ENCODE assay signal across 27 mouse cellular contexts in the genomic region with DNA sequence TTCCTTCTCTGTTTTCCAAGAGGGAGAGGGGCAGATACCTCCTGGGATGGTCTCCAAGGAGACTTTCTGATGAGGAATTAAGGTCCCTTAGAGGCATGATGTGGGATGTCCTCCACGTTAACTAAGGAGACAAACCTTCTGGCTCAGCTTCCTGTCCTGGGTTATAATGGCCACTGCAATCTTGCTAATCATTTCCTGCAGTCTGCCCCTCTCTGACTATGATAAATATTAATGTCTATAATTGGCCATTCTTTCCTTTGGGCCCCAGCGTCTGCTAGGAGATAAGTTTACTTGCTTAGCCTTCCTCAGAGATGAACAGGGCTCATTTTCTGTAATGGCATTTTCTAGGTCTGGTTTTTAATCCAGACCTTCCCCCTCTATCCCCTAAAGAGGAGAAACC. TPM values are rescaled to one million over a fixed set of nuclear protein-coding genes. Genes with fewer than 3 reads are reported as not detected.
DNase-seq lines count a peak whose midpoint lies in the region; ATAC-seq and TF ChIP-seq lines count a peak whose summit lies in the region.
"Had no signal": no experiment of that assay in that cellular context is flagged by ENCODE, and none has a peak within 500 bp of the region (broad histone marks: within the 10 kb centered on the region; RNA-seq: fewer than 3 reads in every experiment).

No protein-coding gene starts in this region.

- H3K9ac ChIP-seq in intestine, embryonic 15.5 days = no peak overlapping the region
- no peak overlapping the region for H3K9ac ChIP-seq in intestine, postnatal 0 days (ENCODE audit: low read depth, low read length)
- no peak overlapping the region for H3K9ac ChIP-seq in liver, postnatal 0 days (replicated peaks)
- H3K9ac ChIP-seq: heart, embryonic 13.5 days; hindbrain, embryonic 12.5 days; limb, embryonic 13.5 days; neural tube, embryonic 15.5 days had no signal

- H3K4me3 ChIP-seq in intestine, embryonic 15.5 days (replicated peaks) = no peak overlapping the region
- H3K4me3 ChIP-seq in intestine, postnatal 0 days (ENCODE audit: low read depth, low read length) = no peak overlapping the region
- H3K4me3 ChIP-seq in liver, postnatal 0 days (ENCODE audit: low read depth, low read length) = no peak overlapping the region
- H3K4me3 ChIP-seq: heart, adult 2 months; heart, embryonic 13.5 days; hindbrain, embryonic 12.5 days; layer of hippocampus, adult 2 months; limb, embryonic 13.5 days; neural tube, embryonic 15.5 days had no signal

- H3K4me2 ChIP-seq in intestine, embryonic 15.5 days (replicated peaks) = no peak overlapping the region
- no peak overlapping the region for H3K4me2 ChIP-seq in intestine, postnatal 0 days (replicated peaks; ENCODE audit: low read depth)
- no peak overlapping the region for H3K4me2 ChIP-seq in liver, postnatal 0 days (ENCODE audit: low read depth, low read length)
- H3K4me2 ChIP-seq: heart, embryonic 13.5 days; hindbrain, embryonic 12.5 days; limb, embryonic 13.5 days; midbrain, embryonic 11.5 days; neural tube, embryonic 15.5 days had no signal

- no peaks in the 10 kb centered on the region for H3K27me3 ChIP-seq in intestine, embryonic 15.5 days (replicated peaks)
- H3K27me3 ChIP-seq in intestine, postnatal 0 days (replicated peaks; ENCODE audit: control insufficient read depth, insufficient read depth, low read length) = no peaks in the 10 kb centered on the region
- H3K27me3 ChIP-seq in liver, postnatal 0 days (ENCODE audit: insufficient read depth, low read length) = no peaks in the 10 kb centered on the region
- H3K27me3 ChIP-seq: heart, embryonic 13.5 days; hindbrain, embryonic 12.5 days; limb, embryonic 13.5 days; neural tube, embryonic 15.5 days had no signal

- no peak for TF ChIP-seq CTCF in intestine, postnatal 0 days (IDR thresholded peaks at IDR 0.05; ENCODE audit: low read depth)
- no peak for TF ChIP-seq CTCF in liver, postnatal 0 days (IDR thresholded peaks at IDR 0.05; ENCODE audit: low read depth)

- peak overlapping the region; percentile 34; the same call in 1 of the 2 replicates for H3K27ac ChIP-seq in intestine, embryonic 15.5 days
- H3K27ac ChIP-seq in intestine, postnatal 0 days (ENCODE audit: low read depth, low read length) = no peak overlapping the region
- no peak overlapping the region for H3K27ac ChIP-seq in liver, postnatal 0 days (ENCODE audit: low read depth)
- H3K27ac ChIP-seq: heart, adult 2 months; heart, embryonic 13.5 days; hindbrain, embryonic 12.5 days; layer of hippocampus, adult 2 months; limb, embryonic 13.5 days; neural tube, embryonic 15.5 days had no signal

- H3K36me3 ChIP-seq in intestine, embryonic 15.5 days = no peaks in the 10 kb centered on the region
- no peaks in the 10 kb centered on the region for H3K36me3 ChIP-seq in intestine, postnatal 0 days (ENCODE audit: control insufficient read depth, insufficient read depth)
- no peaks in the 10 kb centered on the region for H3K36me3 ChIP-seq in liver, postnatal 0 days (replicated peaks; ENCODE audit: insufficient read depth, low read length)
- H3K36me3 ChIP-seq: heart, embryonic 13.5 days; hindbrain, embryonic 12.5 days; limb, embryonic 13.5 days; neural tube, embryonic 15.5 days had no signal

- H3K9me3 ChIP-seq in intestine, embryonic 15.5 days = no peaks in the 10 kb centered on the region
- no peaks in the 10 kb centered on the region for H3K9me3 ChIP-seq in intestine, postnatal 0 days (ENCODE audit: control insufficient read depth)
- no peaks in the 10 kb centered on the region for H3K9me3 ChIP-seq in liver, postnatal 0 days (ENCODE audit: low read length)
- H3K9me3 ChIP-seq: heart, embryonic 13.5 days; hindbrain, embryonic 12.5 days; limb, embryonic 13.5 days; neural tube, embryonic 15.5 days had no signal

- H3K4me1 ChIP-seq in intestine, embryonic 15.5 days (replicated peaks) = peaks cover 18% of the 10 kb centered on the region
- H3K4me1 ChIP-seq in intestine, postnatal 0 days (replicated peaks; ENCODE audit: control insufficient read depth, insufficient read depth, low read length) = 0 out of 2 replicates have a peak, but pooled peaks cover 6% of the 10 kb centered on the region
- no peaks in the 10 kb centered on the region; the same call in 1 of the 2 replicates for H3K4me1 ChIP-seq in liver, postnatal 0 days (ENCODE audit: insufficient read depth)
- H3K4me1 ChIP-seq: neural tube, embryonic 15.5 days had no signal

- no peak for ATAC-seq in intestine, embryonic 15.5 days
- ATAC-seq in intestine, postnatal 0 days = no peak
- peak; percentile 72 for ATAC-seq in common myeloid progenitor, adult 5-6 weeks (replicated peaks; ENCODE audit: low read depth, poor library complexity, severe bottlenecking)
- peak; percentile 44; the same call in 1 of the 2 replicates for ATAC-seq in liver, postnatal 0 days
- ATAC-seq: activated CD4-positive, CD25-positive, alpha-beta regulatory T cell, adult 4 months; forebrain, embryonic 16.5 days had no signal

- TF ChIP-seq EP300 in liver, postnatal 0 days (IDR thresholded peaks at IDR 0.05; ENCODE audit: low read depth) = peak; percentile 64; the same call in 1 of the 2 replicates

- DNase-seq in 416B (ENCODE audit: low read depth) = peak; percentile 92
- no peak for DNase-seq in liver, postnatal 0 days
- no peak for DNase-seq in thymus, postnatal 0 days (ENCODE audit: low spot score)
- no peak for DNase-seq in adrenal gland, adult 18-20 months (ENCODE audit: low spot score in 2 of 2)
- DNase-seq: adrenal gland, postnatal 10 days; cerebellum, adult 2 months; cerebellum, postnatal 25 days; gastrocnemius, postnatal 14 days; heart, adult 2 months; heart, postnatal 14 days; kidney, adult 2 months; kidney, postnatal 25 days; layer of hippocampus, postnatal 36 days; lung, postnatal 36 days; right cerebral cortex, adult 18-20 months; thymus, adult 18-20 months had no signal

- WGBS in intestine, embryonic 15.5 days = 15% methylated on average over 2 of the region's 2 CpGs
- 13% methylated on average over 2 of the region's 2 CpGs for WGBS in intestine, postnatal 0 days
- 25% methylated on average over 2 of the region's 2 CpGs for WGBS in liver, postnatal 0 days (ENCODE audit: insufficient replicate concordance)

RNA-seq across cellular contexts. Expression of a gene that starts 29.7 kb away (rescaled TPM):
- 27.3 and 27.7 TPM in 2 replicates for polyA plus RNA-seq in intestine, embryonic 15.5 days (2015; fragmentation: Nextera tagmentation; extraction: Ambion mirVana)
- polyA plus RNA-seq in intestine, postnatal 0 days (2015; fragmentation: Nextera tagmentation; extraction: Ambion mirVana) = 9.0 and 10.4 TPM in 2 replicates
- 0.64 and 1.0 TPM in 2 replicates for total RNA-seq in common myeloid progenitor, adult 5-6 weeks (2017)
- 10.3 and 15.8 TPM in 2 replicates for polyA plus RNA-seq in liver, postnatal 0 days (2015; fragmentation: Nextera tagmentation; extraction: Ambion mirVana)
- 2.9 and 3.3 TPM in 2 replicates for polyA plus RNA-seq in thymus, postnatal 0 days (2015; fragmentation: Nextera tagmentation; extraction: Ambion mirVana)
- total RNA-seq in adrenal gland, adult 18-20 months (2021) = 10 to 100 TPM; 14.0 to 21.6 TPM
- polyA plus RNA-seq: activated CD4-positive, CD25-positive, alpha-beta regulatory T cell, adult 4 months had no signal

RNA-seq across cellular contexts. Expression of a gene that starts 53.1 kb away (rescaled TPM):
- 12.0 and 13.6 TPM in 2 replicates for polyA plus RNA-seq in intestine, embryonic 15.5 days (2015; fragmentation: Nextera tagmentation; extraction: Ambion mirVana)
- 3.1 and 3.8 TPM in 2 replicates for polyA plus RNA-seq in intestine, postnatal 0 days (2015; fragmentation: Nextera tagmentation; extraction: Ambion mirVana)
- 0.78 TPM in 1 of 2 replicates, not detected in the other for total RNA-seq in common myeloid progenitor, adult 5-6 weeks (2017)
- 30.3 and 33.0 TPM in 2 replicates for polyA plus RNA-seq in liver, postnatal 0 days (2015; fragmentation: Nextera tagmentation; extraction: Ambion mirVana)
- polyA plus RNA-seq in thymus, postnatal 0 days (2015; fragmentation: Nextera tagmentation; extraction: Ambion mirVana) = 2.2 and 2.4 TPM in 2 replicates
- 10 to 100 TPM; 46.9 to 75.4 TPM for total RNA-seq in adrenal gland, adult 18-20 months (2021)
- polyA plus RNA-seq: activated CD4-positive, CD25-positive, alpha-beta regulatory T cell, adult 4 months had no signal

Comparison
In these comparisons a context has a peak if more than half of its experiments do, and no peak if none do; other contexts are left out.
1. ATAC-seq: peak in common myeloid progenitor, adult 5-6 weeks (single experiment) and liver, postnatal 0 days (single experiment); none in intestine, embryonic 15.5 days (single experiment) and intestine, postnatal 0 days (single experiment).